ENCODE assay signal across 8 mouse cellular contexts in genomic region chr11:94990749-94991577, GRCm38 (mm10). TPM values are rescaled to one million over a fixed set of nuclear protein-coding genes. Genes with fewer than 3 reads are reported as not detected.
DNase-seq lines count a peak whose midpoint lies in the region; ATAC-seq and TF ChIP-seq lines count a peak whose summit lies in the region.

Gene Ppp1r9b, plus strand, starts transcription at chr11:94991035.

- no peaks in the 10 kb centered on the region for H3K27me3 ChIP-seq in hindbrain, embryonic 16.5 days (replicated peaks; ENCODE audit: control insufficient read depth, insufficient read depth, low read length)
- no peaks in the 10 kb centered on the region for H3K27me3 ChIP-seq in megakaryocyte, embryonic 14.5 days (replicated peaks)

- peak within 1 kb of the TSS; percentile 93 for H3K27ac ChIP-seq in gastrocnemius, adult 2 months
- H3K27ac ChIP-seq in hindbrain, embryonic 16.5 days (ENCODE audit: low read depth, low read length): peak within 1 kb of the TSS; percentile 95

- under 1% methylated on average over 52 of the region's 69 CpGs for WGBS in hindbrain, embryonic 16.5 days

- peak; percentile 72 for ATAC-seq in activated CD4-positive, CD25-positive, alpha-beta regulatory T cell, adult 4 months
- ATAC-seq in common myeloid progenitor, adult 5-6 weeks (replicated peaks; ENCODE audit: low read depth, poor library complexity, severe bottlenecking): peak; percentile 59
- ATAC-seq in hindbrain, embryonic 16.5 days: peak; percentile 77

- peaks cover 49% of the 10 kb centered on the region for H3K4me1 ChIP-seq in hindbrain, embryonic 16.5 days (ENCODE audit: control insufficient read depth, insufficient read depth, low read depth, low read length)
- H3K4me1 ChIP-seq in megakaryocyte, embryonic 14.5 days: peaks cover 67% of the 10 kb centered on the region

- H3K36me3 ChIP-seq in hindbrain, embryonic 16.5 days (ENCODE audit: control insufficient read depth, insufficient read depth, low read length): no peaks in the 10 kb centered on the region
- peaks cover 38% of the 10 kb centered on the region for H3K36me3 ChIP-seq in megakaryocyte, embryonic 14.5 days (replicated peaks; ENCODE audit: low read length)

- intact Hi-C loops in gastrocnemius, adult 2 months (cut with DNase I): no loop called here

- H3K4me2 ChIP-seq in hindbrain, embryonic 16.5 days (ENCODE audit: low read length): peak within 1 kb of the TSS; percentile 96

- peak within 1 kb of the TSS; percentile 86 for H3K9ac ChIP-seq in hindbrain, embryonic 16.5 days (ENCODE audit: low read depth, low read length)

- H3K4me3 ChIP-seq in gastrocnemius, adult 2 months: peak within 1 kb of the TSS; percentile 98
- H3K4me3 ChIP-seq in hindbrain, embryonic 16.5 days (ENCODE audit: low read length): peak within 1 kb of the TSS; percentile 68
- H3K4me3 ChIP-seq in megakaryocyte, embryonic 14.5 days (replicated peaks): peak within 1 kb of the TSS; percentile 99

- no peaks in the 10 kb centered on the region for H3K9me3 ChIP-seq in hindbrain, embryonic 16.5 days (ENCODE audit: control insufficient read depth, low read length)
- no peaks in the 10 kb centered on the region for H3K9me3 ChIP-seq in megakaryocyte, embryonic 14.5 days

- DNase-seq in gastrocnemius, adult 2 months: peak; percentile 96
- peak; percentile 83 to 87 for DNase-seq in left cerebral cortex, adult 8-10 months (ENCODE audit: low spot score in 2 of 2)
- DNase-seq in right cerebral cortex, adult 2 months (ENCODE audit: low spot score in 2 of 2): peak; percentile 91 to 93
- DNase-seq in urinary bladder, postnatal 10 days (ENCODE audit: low spot score): peak; percentile 64

- peak; percentile 76 for TF ChIP-seq CTCF in gastrocnemius, adult 2 months (IDR thresholded peaks at IDR 0.05)

RNA-seq across cellular contexts. Expression of gene Ppp1r9b, which starts in this region (rescaled TPM):
- 10 to 100 TPM; 23.1 to 24.0 TPM for polyA plus RNA-seq in activated CD4-positive, CD25-positive, alpha-beta regulatory T cell, adult 4 months (2017; shearing (Covaris generic))
- 145 and 164 TPM in 2 replicates for total RNA-seq in common myeloid progenitor, adult 5-6 weeks (2017)
- total RNA-seq in gastrocnemius, adult 2 months (2021): 10 to 100 TPM; 18.3 to 25.7 TPM
- 17.8 and 18.8 TPM in 2 replicates for polyA plus RNA-seq in hindbrain, embryonic 16.5 days (2015; fragmentation: Nextera tagmentation; extraction: Ambion mirVana)
- 100 to 1,000 TPM; 708 to 774 (median 713) TPM for total RNA-seq in left cerebral cortex, adult 8-10 months (2022)
- polyA plus RNA-seq in megakaryocyte, embryonic 14.5 days (2012; ENCODE audit: insufficient read depth, low replicate concordance): 211 and 280 TPM in 2 replicates

Comparison
In these comparisons a context has a peak if more than half of its experiments do, and no peak if none do; other contexts are left out.
1. Peak in every context shown above with its lines: DNase-seq, ATAC-seq, H3K4me3 ChIP-seq and H3K27ac ChIP-seq.